Mouse (Mus musculus): Measurements from ENCODE around the gene Lonp1.
A peak's percentile ranks its signal among the peaks of the same experiment; 100 is the strongest.
"Not testable (repeated sequence)": the region's sequence is repeated elsewhere in the genome, so short reads cannot be mapped to it uniquely, and the experiment has no call there.

Gene Lonp1

DNA sequence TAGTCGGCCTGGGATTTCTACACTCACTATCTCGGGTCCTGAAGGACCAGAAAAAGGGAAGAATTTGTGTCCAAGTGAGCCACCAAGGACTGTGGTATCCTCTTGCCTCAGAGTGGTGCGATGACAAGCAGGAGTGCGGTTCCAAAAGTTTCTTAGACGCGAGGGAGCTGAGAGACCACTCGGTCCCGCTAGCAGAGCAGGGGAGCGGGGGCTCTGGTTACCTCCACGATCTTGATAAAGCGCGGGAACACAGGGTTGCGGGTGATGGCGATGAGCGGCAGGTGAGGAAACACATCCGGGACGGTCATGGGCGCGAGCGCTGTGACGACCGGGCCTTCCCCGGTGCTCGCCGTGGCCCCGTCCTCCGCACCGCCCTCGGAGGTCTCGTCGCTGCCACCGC, 427 bp downstream of the Lonp1 start:
- peak; percentile 25 for DNase-seq (ENCODE audit: low read depth, low spot score)

DNA sequence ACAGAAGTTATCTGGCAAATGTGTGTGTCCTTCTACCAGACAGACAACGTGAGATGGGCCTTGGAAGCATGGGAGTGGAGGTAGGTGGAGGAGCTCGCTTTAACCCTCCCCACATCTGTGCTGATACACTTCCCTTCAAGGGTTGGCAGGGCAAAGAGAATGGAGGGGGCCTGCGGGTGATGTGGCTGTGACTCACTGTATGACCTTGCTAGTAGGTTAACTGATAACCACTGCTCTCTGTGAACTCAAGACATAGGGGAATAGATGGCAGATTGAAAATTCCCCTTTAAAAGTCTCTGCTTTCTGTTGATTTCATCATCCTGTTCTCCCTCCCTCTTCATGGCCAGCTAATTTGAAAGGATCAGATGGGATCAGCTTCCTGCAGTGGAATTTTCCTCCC, 1.2 kb downstream of the Lonp1 start:
- no peak for DNase-seq (ENCODE audit: low read depth, low spot score)

DNA sequence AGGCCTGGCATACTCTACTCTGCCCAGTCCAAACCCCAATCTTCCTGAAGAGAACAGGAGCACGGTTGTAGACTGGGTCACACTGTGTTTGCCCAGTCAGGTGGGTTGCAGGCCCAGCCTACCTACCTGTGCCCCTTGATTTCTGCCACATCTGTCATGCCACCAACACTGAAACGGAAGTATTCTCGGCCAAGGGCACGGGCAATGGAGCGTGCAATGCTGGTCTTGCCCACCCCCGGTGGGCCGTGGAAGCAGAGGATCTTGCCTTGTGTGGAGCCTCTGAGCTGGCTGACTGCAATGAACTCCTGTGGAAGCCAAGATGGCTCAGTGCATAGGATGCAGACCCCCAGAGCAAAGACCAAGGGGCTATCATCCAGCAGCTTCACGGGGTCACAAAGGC, 9.1 kb downstream of the Lonp1 start:
- no peak for DNase-seq (ENCODE audit: low read depth, low spot score)

DNA sequence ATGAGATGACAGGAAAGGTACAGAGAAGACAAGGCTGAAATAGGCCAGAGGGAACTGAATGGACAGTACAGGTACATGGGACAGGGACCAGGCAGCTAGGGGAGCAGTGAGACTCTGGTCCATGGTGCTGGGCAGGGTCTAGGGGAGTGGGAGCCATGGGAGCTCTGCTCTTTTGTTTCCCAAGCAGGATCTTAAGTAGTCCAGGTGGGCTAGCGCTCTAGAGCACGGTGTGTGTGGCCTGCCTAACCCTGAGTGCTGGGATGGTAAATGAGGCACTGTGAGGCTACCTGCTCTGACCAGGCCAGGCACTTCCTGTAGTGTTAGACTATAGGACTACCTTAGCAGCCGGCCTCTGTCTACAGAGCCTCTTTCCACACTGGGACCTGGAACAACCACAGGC, 10.0 kb downstream of the Lonp1 start:
- peak; percentile 33 for DNase-seq (ENCODE audit: low read depth, low spot score)

DNA sequence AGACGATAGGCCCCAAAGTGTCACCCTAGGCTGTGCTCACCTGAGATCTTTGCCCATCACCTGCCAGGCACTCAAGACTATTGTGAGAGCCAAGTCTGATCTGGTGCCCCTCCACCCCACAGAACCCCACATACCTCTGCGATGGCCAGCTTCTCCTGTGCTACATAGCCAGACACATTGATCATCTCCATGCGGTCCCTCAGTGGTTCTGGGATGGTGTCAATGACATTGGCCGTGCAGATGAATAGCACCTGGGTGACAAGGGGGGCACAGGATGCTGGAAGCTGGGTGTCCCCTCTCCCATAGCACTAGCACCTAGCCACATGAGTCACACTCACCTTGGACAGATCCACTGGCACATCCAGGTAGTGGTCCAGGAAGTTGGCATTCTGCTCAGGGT, 10.9 kb downstream of the Lonp1 start:
- DNase-seq (ENCODE audit: low read depth, low spot score), result no peak

DNA sequence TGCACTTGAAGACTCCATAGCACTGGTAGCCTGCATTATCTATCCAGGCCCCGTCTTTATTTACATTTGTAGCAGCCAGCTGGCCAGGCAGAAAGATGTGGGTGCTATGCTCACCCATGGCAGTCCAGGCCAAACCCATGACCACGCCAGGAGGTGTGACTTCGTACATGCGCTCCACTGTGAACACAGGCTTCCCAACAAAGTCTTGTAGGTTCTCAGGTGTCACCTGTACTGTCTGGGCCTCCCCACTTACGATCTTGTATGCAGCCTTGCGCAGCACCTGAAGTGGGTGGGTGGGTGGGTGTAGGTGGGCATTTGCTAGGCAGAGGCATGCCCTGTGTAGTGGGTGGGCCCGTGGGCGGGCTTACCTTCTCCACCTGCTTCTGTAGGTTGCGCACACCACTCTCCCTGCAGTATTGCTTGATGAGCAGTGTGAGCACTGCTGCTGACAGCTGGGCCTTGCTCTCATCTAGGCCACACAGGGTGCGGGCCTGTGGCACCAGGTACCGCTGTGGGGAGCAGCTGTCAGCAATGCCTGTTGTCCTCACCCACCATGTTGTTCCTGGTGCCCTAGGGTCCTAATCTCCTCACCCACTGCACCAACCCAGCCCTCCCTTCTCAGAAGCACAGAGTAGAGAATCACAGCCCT, 11.4 kb downstream of the Lonp1 start:
- peak; percentile 70 for DNase-seq (ENCODE audit: low read depth, low spot score)

DNA sequence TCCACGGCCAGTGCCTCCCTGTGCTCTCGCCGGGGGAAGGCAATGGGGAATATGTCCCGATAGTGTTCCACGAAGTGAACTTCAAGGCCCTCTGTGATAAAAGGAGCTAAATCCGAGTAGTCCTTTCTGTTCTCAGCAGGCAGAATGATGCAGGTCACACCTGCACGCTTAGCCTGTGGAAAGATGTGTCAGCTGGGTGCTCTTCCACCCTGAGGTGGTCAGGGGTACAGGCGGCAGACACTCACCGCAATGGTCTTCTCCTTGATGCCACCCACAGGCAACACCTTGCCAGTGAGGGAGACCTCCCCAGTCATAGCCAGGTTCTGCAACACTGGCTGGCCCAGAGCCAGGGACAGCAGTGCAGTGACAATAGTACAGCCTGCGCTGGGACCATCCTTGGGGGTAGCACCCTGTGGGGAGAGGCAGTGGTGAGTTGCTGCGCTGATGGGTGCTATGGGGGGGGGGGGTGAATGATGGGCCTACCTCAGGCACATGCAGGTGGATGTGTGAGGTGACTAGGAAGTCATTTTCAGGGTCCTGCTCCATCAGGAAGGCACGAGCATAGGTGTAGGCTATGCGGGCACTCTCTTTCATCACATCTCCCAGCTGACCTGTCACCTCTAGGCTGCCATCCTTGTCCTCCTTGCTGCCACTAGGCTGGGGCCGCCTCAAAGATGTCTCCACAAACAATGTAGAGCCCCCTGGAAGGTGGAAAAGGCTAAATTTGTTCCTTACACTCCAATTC, 12.1 kb downstream of the Lonp1 start:
- DNase-seq (ENCODE audit: low read depth, low spot score), result peak; percentile 68

DNA sequence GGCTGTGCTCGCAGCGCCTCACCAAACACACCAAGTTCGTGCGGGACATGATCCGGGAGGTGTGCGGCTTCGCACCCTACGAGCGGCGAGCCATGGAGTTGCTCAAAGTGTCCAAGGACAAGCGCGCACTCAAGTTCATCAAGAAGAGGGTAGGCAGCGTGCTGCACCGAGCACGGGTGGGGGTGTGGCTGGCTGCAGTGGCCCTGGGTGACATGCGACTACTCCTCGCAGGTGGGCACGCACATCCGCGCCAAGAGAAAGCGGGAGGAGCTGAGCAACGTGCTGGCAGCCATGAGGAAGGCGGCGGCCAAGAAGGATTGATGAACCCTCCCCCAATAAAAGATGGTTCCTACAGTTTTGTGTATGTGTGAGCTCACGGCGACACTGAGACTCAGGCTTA, 12.8 kb downstream of the Lonp1 start:
- DNase-seq (ENCODE audit: low read depth, low spot score), result peak; percentile 85

DNA sequence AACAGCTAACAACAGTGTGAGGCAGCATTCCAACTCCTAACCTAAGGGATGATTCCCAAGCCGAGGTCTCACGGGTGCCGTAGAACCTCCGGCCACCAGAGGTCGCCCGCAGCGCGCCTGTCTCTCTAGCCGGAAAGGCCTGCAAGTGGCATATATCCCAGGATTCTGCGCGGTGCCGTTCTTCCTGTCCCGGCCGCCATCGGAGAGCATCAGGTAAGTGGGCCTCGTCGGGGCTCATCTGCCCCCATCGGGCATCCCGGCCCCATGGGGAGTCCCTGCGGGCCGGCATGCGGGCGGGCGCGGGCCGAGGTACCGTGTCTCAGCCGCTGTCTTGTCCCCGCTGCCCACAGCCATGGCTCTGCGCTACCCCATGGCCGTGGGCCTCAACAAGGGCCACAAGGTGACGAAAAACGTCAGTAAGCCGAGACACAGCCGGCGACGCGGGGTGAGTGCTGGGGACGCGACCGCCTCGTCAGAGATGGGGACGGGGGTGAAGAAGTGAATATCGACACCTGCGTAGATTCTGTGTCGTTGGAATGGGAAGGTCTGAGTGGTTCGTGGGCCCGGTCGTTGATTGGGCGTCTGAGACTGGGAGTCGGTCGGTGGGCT, 13.3 kb downstream of the Lonp1 start, which contains the start of gene Rpl36:
Rpl36 (plus strand) TSS at position 181 of the 609 bp plus-strand sequence.
- DNase-seq (ENCODE audit: low read depth, low spot score), result peak; percentile 96

DNA sequence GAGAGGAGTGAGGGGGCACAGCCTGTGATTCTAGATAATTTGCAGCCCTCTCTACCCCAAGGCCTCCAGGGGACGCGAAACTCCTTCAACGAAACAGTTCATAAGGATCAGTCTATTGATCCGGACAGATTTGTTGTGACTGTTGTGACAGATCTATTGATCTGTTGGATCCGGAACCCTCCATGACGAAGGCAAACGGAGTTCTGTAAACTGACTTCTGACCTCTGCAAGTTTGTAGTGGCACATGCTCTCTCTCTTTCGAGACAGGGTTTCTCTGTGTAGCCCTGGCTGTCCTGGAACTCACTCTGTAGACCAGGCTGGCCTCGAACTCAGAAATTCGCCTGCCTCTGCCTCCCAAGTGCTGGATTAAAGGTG, 14.1 kb downstream of the Lonp1 start:
- not testable (repeated sequence) for DNase-seq (ENCODE audit: low read depth, low spot score)

DNA sequence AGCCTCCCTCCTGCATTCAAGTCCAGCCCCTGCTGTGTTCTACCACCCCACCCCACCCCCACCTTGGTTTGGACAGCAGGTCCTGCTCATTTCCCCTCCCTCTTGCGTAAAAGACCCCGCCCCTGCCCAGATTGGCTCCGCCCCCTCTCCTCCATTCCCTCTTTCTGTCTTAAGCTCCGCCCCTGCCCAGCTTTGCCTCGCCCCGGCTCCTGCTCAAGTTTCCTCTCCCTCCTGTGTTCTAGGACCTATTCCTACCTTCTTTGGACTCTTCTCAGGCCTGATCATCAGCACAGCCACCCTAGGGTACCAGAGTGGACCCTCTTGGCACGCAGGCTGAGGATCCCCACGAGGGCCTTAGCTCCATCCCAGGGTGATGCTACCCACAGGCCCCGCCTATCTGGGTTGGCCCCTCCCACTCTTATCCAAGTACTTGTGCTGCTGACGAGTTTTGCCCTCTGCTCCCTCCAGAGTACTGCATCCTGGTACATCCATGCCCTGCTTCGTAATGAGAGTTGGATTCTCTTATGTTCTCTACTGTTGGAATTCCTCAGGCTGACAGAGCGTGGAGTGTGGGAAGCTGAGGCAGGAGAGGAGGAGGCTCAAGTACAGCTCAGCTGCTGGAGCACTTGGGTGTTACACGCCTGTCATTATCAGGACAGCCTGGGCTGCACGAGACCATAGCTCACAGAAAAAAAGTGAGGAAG, 14.7 kb downstream of the Lonp1 start:
- DNase-seq (ENCODE audit: low read depth, low spot score), result peak; percentile 97

DNA sequence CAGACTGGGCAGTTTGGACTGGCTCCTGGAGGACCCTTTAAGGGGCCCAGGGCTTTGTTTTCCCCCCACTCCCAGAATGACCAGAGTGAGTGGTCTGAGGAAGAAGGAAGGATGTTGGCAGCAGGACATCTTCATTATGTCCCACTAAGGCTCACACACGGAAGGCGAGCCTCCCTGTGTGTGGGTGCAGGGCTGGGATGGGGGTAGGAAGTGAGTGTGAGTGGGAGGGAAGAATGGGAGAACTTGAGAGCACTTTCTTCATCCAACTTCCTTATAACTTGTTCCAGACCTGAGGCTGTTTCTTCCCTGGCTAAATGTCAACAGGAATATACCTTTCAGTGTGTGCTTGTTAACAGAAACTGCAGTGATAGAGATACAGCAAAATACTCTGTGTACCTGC, 15.4 kb downstream of the Lonp1 start:
- no peak for DNase-seq (ENCODE audit: low read depth, low spot score)

DNA sequence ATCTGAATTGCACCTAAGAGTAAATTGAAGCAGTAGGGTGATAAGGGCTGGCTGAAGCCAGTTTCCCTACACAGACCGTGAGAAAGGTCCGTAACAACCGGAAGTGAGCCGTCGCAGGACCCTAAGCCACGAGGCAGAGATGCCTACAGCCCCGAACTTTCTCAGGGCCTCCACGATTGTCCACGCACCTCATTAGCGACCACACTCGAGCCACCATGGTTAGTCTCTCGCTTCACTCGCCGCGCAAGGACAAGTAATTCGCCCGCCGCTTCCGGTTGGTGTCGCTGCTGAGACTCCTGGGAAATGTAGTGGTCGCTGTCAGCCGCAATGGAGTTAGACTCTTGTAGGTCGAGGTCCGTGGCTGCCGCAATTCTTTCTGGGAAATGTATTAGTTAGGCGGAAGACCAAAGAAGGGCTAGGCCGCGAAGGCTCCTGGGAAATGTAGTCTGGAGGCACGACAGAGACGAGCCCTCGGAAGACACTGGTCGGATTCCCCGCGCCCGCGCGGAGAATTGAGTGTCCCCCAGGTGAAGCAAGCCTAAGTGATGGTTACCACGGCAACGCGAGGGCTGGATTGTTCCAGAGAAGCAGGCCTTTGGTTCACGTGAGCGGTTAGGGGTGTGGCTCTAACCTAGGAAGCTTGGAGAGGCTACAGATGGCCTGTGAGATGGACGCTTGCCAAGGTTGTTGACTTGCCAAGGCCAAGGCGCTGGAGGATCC, 17.1 kb downstream of the Lonp1 start, which contains the start of gene 2410015M20Rik:
2410015M20Rik (minus strand) TSS at position 320 of the 720 bp plus-strand sequence.
- DNase-seq (ENCODE audit: low read depth, low spot score), result peak; percentile 99

DNA sequence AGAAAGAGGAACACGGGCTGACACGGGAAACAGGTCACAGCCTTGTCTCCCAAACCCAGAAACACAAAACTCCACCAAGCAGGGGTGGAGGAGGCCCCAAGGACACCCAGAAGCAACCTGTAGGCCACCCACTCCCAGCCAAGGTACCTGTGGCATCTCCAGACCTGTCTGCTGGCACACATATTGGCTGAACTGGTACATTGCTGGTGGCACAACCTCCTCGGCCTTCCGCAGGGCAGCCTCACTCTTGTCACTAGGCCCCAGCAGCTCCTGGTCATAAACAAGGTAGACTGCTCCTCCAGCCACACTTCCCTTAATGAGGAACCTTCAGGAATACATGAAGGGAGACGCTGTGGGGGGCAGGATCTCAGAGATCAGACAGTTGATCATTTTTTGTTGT, 18.0 kb downstream of the Lonp1 start:
- no peak for DNase-seq (ENCODE audit: low read depth, low spot score)

DNA sequence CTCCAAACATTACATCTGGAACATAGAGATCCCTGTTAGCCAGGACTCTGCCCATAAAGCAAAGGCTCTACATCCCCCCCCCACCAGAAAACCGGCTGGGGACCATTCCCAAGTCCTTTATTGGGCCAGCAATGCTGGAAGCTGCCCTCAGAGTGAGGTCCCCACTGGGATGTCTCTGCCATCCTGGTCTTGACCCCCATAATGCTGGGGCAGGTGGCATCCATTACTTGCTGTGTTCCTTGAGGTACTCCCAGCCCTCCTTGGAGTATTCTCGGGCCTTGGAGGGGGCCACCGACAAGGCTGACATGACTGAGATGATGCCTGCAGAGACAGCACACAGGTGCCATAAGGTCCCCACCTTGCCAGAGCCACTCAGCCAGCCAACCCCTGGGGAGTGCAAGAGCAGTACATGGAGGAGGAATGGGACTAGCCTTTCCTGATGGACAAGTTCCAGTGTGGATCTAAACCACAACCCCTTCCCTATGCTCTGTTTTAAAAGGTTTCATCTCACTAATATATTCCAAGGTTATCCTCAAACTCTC, 19.1 kb downstream of the Lonp1 start:
- DNase-seq (ENCODE audit: low read depth, low spot score), result no peak

DNA sequence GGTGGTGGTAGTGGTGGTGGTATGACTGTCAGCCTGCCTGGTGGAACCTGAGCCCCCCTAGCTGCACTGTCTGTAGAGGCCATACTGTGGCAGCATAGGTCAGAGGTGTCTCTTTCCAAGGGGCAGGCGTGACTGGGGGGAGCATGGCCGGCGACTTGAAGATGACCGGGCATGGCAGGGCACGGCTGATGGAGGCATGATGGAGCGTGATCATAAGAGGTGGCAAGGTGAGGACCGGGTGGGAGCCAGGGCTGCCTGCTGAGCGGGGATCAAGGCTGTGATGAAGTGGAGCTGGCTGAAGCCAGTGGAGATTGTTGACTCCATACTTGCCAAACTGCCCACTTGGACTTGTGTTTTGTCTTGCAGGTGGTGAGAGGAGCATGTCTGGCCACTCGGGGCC, 21.3 kb downstream of the Lonp1 start:
- DNase-seq (ENCODE audit: low read depth, low spot score), result no peak

DNA sequence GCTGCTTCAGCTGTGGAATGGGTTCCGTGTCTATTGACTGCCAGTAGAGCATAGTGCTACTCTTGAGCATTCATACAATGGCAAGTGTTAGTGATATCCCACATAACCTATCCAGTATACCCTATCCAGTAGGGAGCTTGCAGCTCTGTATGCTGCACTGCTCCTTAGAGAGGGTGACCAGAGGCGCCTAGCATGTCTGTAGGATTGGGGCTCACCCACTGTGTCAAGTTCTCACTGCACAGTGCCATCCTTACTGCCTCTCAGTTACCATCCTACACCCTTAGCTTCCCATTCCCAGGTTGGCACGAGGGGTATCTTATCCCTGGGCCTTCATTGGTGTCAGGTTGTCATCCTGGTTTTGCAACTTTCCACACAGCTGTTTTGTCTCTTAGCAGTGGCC, 22.3 kb downstream of the Lonp1 start:
- no peak for DNase-seq (ENCODE audit: low read depth, low spot score)

DNA sequence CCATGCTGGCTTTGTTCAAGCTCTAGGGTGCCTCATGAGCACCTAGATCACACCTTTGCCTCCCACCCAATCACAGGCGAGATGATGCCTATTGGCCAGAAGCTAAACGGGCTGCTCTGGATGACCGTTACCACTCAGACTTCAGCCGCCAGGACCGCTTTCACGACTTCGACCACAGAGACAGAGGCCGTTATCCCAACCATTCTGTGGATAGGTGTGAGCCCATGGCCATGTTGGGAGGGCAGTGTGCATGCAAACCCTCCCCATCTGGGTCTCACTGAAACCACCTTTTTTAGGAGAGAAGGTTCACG, 22.7 kb downstream of the Lonp1 start:
- DNase-seq (ENCODE audit: low read depth, low spot score), result no peak

DNA sequence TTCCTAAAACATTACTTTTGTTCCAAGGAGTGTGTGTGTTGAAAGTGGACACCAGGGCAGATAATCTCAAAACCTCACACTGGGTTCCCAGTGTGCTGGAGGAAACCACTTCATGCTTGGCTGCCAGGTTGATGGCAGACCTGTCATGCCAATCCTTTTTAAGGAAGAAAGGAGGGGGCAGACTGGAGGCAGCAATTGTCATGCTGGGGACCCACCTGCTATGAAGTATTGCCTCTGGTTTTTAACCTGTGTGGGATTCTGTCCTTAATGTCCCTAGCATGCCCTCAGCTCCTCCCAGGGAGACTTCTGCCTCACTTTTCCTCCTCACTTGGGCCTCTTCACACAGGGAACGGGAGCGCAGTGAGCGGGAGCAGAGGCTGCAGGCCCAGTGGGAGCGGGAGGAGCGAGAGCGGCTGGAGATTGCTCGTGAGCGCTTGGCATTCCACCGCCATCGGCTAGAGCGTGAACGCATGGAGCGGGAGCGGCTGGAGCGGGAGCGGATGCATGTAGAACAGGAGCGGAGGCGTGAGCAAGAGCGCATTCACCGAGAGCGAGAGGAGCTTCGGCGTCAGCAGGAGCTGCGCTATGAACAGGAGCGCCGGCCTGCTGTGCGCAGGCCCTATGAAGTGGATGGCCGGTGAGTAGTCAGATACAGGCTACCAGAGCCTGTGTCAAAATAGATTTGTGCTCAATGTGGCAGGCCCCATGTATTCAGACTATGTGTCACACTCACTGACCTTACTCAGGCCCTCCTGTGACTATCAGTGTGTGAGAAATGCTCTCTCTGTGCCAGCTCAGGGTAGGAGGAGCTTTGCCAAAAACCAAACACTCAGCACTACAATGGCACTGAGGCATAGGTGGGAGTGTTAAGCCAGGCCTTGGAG, 23.3 kb downstream of the Lonp1 start:
- peak; percentile 69 for DNase-seq (ENCODE audit: low read depth, low spot score)

DNA sequence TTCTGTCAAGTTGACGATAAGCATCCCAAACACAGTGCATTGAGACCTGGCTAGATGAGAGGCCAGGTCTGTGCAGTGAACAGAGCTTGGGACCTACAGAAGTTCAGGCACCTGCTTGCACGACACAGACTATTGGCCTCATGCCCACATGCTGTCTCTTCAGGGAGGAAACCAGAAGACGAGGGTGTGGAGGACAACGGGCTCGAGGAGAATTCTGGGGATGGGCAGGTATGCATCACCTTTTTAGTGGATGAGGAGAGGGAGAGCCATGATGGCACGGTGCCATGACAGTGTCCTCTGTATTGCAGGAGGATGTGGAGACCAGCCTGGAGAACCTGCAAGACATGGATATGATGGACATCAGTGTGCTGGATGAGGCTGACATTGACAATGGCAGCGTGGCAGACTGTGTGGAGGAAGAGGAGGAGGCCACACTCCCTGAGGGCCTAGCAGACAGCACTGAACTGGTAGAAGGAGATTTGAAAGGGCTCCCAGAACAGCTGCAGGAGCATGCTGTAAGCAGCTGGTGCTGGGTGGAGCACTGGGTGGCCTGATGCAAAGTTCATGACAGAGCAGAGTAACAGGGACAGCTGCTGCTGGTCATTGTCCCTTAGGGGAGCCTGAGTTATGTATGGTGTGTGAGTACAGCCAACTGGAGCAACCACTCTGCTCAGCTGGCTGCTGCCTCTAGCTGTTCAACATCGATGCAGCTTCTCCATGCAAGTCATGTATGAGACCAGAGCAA, 33.0 kb downstream of the Lonp1 start:
- DNase-seq (ENCODE audit: low read depth, low spot score), result no peak
